Mouse (Mus musculus) heart, postnatal 0 days (tissue): ENCODE results near the gene Dgkb. TPM values are rescaled to one million over a fixed set of nuclear protein-coding genes. Genes with fewer than 3 reads are reported as not detected.

Experiments
- ATAC-seq: fragments of 200-750 bp; cut with Nextera tagmentation; 2 replicates; pipeline ENCODE4 v1.8.0; 2017; ENCODE audit warnings: low read depth, moderate number of reproducible peaks, moderate library complexity; ENCODE audit not compliant: insufficient read depth
- DNase-seq: peaks from one replicate; pipeline ENCODE4 v3.0.0-alpha.2; 2016; ENCODE audit warnings: low spot score
- H3K27ac ChIP-seq: fragments of 300-500 bp; sonication (generic); 2 replicates; pipeline ENCODE4 v1.5.1; 2014; ENCODE audit warnings: low read depth, mild to moderate bottlenecking
- H3K27me3 ChIP-seq: fragments of 300-500 bp; sonication (generic); 2 replicates; pipeline ENCODE4 v1.6.1; 2014; ENCODE audit warnings: low read length, mixed read lengths; ENCODE audit not compliant: control insufficient read depth, insufficient read depth
- H3K36me3 ChIP-seq: fragments of 300-500 bp; sonication (generic); replicated peaks from 2 replicates; pipeline ENCODE4 v1.6.1; 2014; ENCODE audit warnings: low read length, mixed read lengths; ENCODE audit not compliant: control insufficient read depth, insufficient read depth
- H3K4me1 ChIP-seq: fragments of 300-500 bp; sonication (generic); 2 replicates; pipeline ENCODE4 v1.6.1; 2014; ENCODE audit warnings: antibody characterized with exemption; ENCODE audit not compliant: control insufficient read depth, insufficient read depth
- H3K4me2 ChIP-seq: fragments of 300-500 bp; sonication (generic); 2 replicates; pipeline ENCODE4 v1.6.1; 2014; ENCODE audit warnings: low read depth, mild to moderate bottlenecking, low read length, moderate library complexity
- H3K4me3 ChIP-seq: fragments of 300-500 bp; sonication (generic); 2 replicates; pipeline ENCODE4 v1.5.1; 2014; ENCODE audit warnings: low read depth, low read length
- H3K9ac ChIP-seq: fragments of 300-500 bp; sonication (generic); replicated peaks from 2 replicates; pipeline ENCODE4 v1.6.1; 2014; ENCODE audit warnings: low read depth, low read length, mixed read lengths
- H3K9me3 ChIP-seq: fragments of 300-500 bp; sonication (generic); replicated peaks from 2 replicates; pipeline ENCODE4 v1.6.1; 2016; ENCODE audit warnings: low read length; ENCODE audit not compliant: control insufficient read depth
- CTCF ChIP-seq: IDR thresholded peaks from 2 replicates; pipeline ENCODE4 v1.5.1; 2016; ENCODE audit warnings: antibody characterized with exemption, control low read depth, low read depth
- EP300 ChIP-seq: IDR thresholded peaks from 2 replicates; pipeline ENCODE4 v1.6.1; 2016; ENCODE audit warnings: antibody characterized with exemption, low read depth
- WGBS: fragments of 180-500 bp; shearing (Covaris S2); extraction: QIAGEN DNeasy Blood & Tissue Kit; methylation state at CpG from one replicate; pipeline ENCODE4 v1.1.7; 2014; 5-methylcytosine and 5-hydroxymethylcytosine counted together
- polyA plus RNA-seq: library from polyadenylated mRNA; unstranded; fragments of >200 nt; fragmentation: Nextera tagmentation; extraction: Ambion mirVana; gene quantifications from 2 replicates; pipeline ENCODE4 v1.2.1, GENCODE M21; 2015
- total RNA-seq: library from RNA; depleted of rRNA; stranded (reverse); fragments of >200 nt; gene quantifications from 2 replicates; pipeline ENCODE4 v1.2.3, GENCODE M21; 2014; ENCODE audit warnings: low replicate concordance

Gene Dgkb
- total and polyA plus RNA-seq, 2 experiments from 2014 or later: 0.20 TPM; not detected in 1

- H3K4me3 ChIP-seq: no peak overlapping the region
- no peaks in the 10 kb centered on the region for H3K4me1 ChIP-seq
- no peak overlapping the region for H3K4me2 ChIP-seq
- 71% methylated on average over 10 of the region's 10 CpGs for WGBS
- no peaks in the 10 kb centered on the region for H3K9me3 ChIP-seq
- DNase-seq: no peak
- no peak overlapping the region for H3K9ac ChIP-seq
- TF ChIP-seq EP300 (no peak), CTCF (no peak)
- H3K27ac ChIP-seq: no peak overlapping the region
- no peak for ATAC-seq
- no peaks in the 10 kb centered on the region for H3K36me3 ChIP-seq
- H3K27me3 ChIP-seq: no peaks in the 10 kb centered on the region
Measured at GRCm38 (mm10) chr12:38435364-38436130, 618.0 kb downstream of the Dgkb start.

- Histone ChIP-seq H3K9ac (no peak overlapping the region), H3K27ac (no peak overlapping the region), H3K4me1 (no peaks in the 10 kb centered on the region), H3K36me3 (no peaks in the 10 kb centered on the region), H3K4me3 (no peak overlapping the region), H3K4me2 (no peak overlapping the region), H3K9me3 (no peaks in the 10 kb centered on the region), H3K27me3 (no peaks in the 10 kb centered on the region)
- WGBS: 88% methylated on average over 1 of the region's 1 CpGs
- TF ChIP-seq EP300 (no peak), CTCF (no peak)
- ATAC-seq (no peak), DNase-seq (no peak)
Measured at GRCm38 (mm10) chr12:38436131-38436436, 618.6 kb downstream of the Dgkb start.

GRCm38 (mm10) chr12:38450323-38451087 lies 633.0 kb downstream of the Dgkb start:
- no peak for TF ChIP-seq CTCF
- no peak for TF ChIP-seq EP300
- no peak for ATAC-seq
- Histone ChIP-seq H3K4me2 (no peak overlapping the region), H3K4me3 (no peak overlapping the region), H3K9me3 (no peaks in the 10 kb centered on the region), H3K27ac (no peak overlapping the region), H3K27me3 (no peaks in the 10 kb centered on the region), H3K9ac (no peak overlapping the region), H3K36me3 (no peaks in the 10 kb centered on the region), H3K4me1 (no peaks in the 10 kb centered on the region)
- WGBS: 64% methylated on average over 7 of the region's 7 CpGs
- DNase-seq: no peak

- H3K4me2 ChIP-seq: no peak overlapping the region
- no peaks in the 10 kb centered on the region for H3K9me3 ChIP-seq
- DNase-seq (no peak), ATAC-seq (no peak)
- no peak overlapping the region for H3K9ac ChIP-seq
- H3K27me3 ChIP-seq: no peaks in the 10 kb centered on the region
- no peaks in the 10 kb centered on the region for H3K36me3 ChIP-seq
- 71% methylated on average over 3 of the region's 3 CpGs for WGBS
- H3K27ac ChIP-seq: no peak overlapping the region
- no peak overlapping the region for H3K4me3 ChIP-seq
- TF ChIP-seq EP300: no peak
- no peak for TF ChIP-seq CTCF
- H3K4me1 ChIP-seq: no peaks in the 10 kb centered on the region
Measured at GRCm38 (mm10) chr12:38451677-38452076, 634.2 kb downstream of the Dgkb start.

- DNase-seq (no peak), ATAC-seq (no peak)
- Histone ChIP-seq H3K27me3 (no peaks in the 10 kb centered on the region), H3K27ac (no peak overlapping the region), H3K36me3 (no peaks in the 10 kb centered on the region), H3K4me1 (no peaks in the 10 kb centered on the region), H3K4me2 (no peak overlapping the region), H3K4me3 (no peak overlapping the region), H3K9ac (no peak overlapping the region), H3K9me3 (no peaks in the 10 kb centered on the region)
- no peak for TF ChIP-seq EP300
- no peak for TF ChIP-seq CTCF
Measured at GRCm38 (mm10) chr12:38468191-38468590, 650.7 kb downstream of the Dgkb start.

- H3K36me3 ChIP-seq: no peaks in the 10 kb centered on the region
- no peak overlapping the region for H3K27ac ChIP-seq
- no peak overlapping the region for H3K4me3 ChIP-seq
- no peak overlapping the region for H3K4me2 ChIP-seq
- ATAC-seq (no peak), DNase-seq (no peak)
- no peaks in the 10 kb centered on the region for H3K4me1 ChIP-seq
- no peaks in the 10 kb centered on the region for H3K9me3 ChIP-seq
- no peaks in the 10 kb centered on the region for H3K27me3 ChIP-seq
- TF ChIP-seq EP300 (no peak), CTCF (no peak)
- H3K9ac ChIP-seq: no peak overlapping the region
Measured at GRCm38 (mm10) chr12:38468605-38469004, 651.1 kb downstream of the Dgkb start.
